Comparison of ENCODE assay signal across 28 mouse cellular contexts in genomic region chr9:99487126-99487695, GRCm38 (mm10). TPM values are rescaled to one million over a fixed set of nuclear protein-coding genes. Genes with fewer than 3 reads are reported as not detected.
DNase-seq lines count a peak whose midpoint lies in the region; ATAC-seq lines count a peak whose summit lies in the region.
"Had no signal": no experiment of that assay in that cellular context is flagged by ENCODE, and none has a peak within 500 bp of the region (broad histone marks: within the 10 kb centered on the region; RNA-seq: fewer than 3 reads in every experiment).

No protein-coding gene starts in this region.

- H3K9ac ChIP-seq in midbrain, embryonic 11.5 days (ENCODE audit: low read length), result no peak overlapping the region
- H3K9ac ChIP-seq: embryonic facial prominence, embryonic 13.5 days; embryonic facial prominence, embryonic 15.5 days; forebrain, embryonic 12.5 days had no signal

- no peak overlapping the region for H3K27ac ChIP-seq in midbrain, embryonic 11.5 days (ENCODE audit: low read depth, low read length)
- H3K27ac ChIP-seq: embryonic facial prominence, embryonic 13.5 days; embryonic facial prominence, embryonic 15.5 days; forebrain, embryonic 10.5 days; forebrain, embryonic 12.5 days had no signal

- ATAC-seq in midbrain, embryonic 11.5 days (ENCODE audit: low FRiP score), result no peak
- ATAC-seq: activated CD4-positive, CD25-positive, alpha-beta regulatory T cell, adult 4 months; CD4-positive, CD25-positive, alpha-beta regulatory T cell, adult 4 months; forebrain, embryonic 14.5 days; forebrain, embryonic 16.5 days; Patski had no signal

- H3K27me3 ChIP-seq in midbrain, embryonic 11.5 days (ENCODE audit: control insufficient read depth, insufficient read depth, low read length), result no peaks in the 10 kb centered on the region
- H3K27me3 ChIP-seq: CH12.LX; embryonic facial prominence, embryonic 13.5 days; embryonic facial prominence, embryonic 15.5 days; forebrain, embryonic 12.5 days; Patski had no signal

- H3K4me3 ChIP-seq in midbrain, embryonic 11.5 days (ENCODE audit: low read depth, low read length), result no peak overlapping the region
- H3K4me3 ChIP-seq: embryonic facial prominence, embryonic 13.5 days; embryonic facial prominence, embryonic 15.5 days; erythroblast, embryonic 14.5 days; forebrain, embryonic 10.5 days; forebrain, embryonic 12.5 days had no signal

- WGBS in midbrain, embryonic 11.5 days, result 93% methylated on average over 8 of the region's 8 CpGs

- H3K4me1 ChIP-seq in midbrain, embryonic 11.5 days (ENCODE audit: control insufficient read depth, insufficient read depth, low read length), result no peaks in the 10 kb centered on the region
- H3K4me1 ChIP-seq: embryonic facial prominence, embryonic 13.5 days; embryonic facial prominence, embryonic 15.5 days; forebrain, embryonic 10.5 days; forebrain, embryonic 12.5 days had no signal

- 0 out of 2 replicates have a peak, but pooled peaks cover 3% of the 10 kb centered on the region for H3K36me3 ChIP-seq in midbrain, embryonic 11.5 days (ENCODE audit: control insufficient read depth, insufficient read depth, low read length)

- no peak overlapping the region for H3K4me2 ChIP-seq in midbrain, embryonic 11.5 days
- H3K4me2 ChIP-seq: embryonic facial prominence, embryonic 13.5 days; embryonic facial prominence, embryonic 15.5 days; forebrain, embryonic 12.5 days had no signal

- DNase-seq in adrenal gland, adult (ENCODE audit: inconsistent age in 2 of 2, low spot score in 1 of 2), result peak; percentile 61 to 88
- no peak for DNase-seq in adrenal gland, adult 18-20 months (ENCODE audit: low spot score in 2 of 2)
- peak; percentile 47 for DNase-seq in adrenal gland, adult 8-10 months
- no peak for DNase-seq in adrenal gland, postnatal 10 days
- peak; percentile 86 for DNase-seq in heart, adult 11 months
- no peak for DNase-seq in heart, postnatal 4 days
- peak; percentile 36 to 37 for DNase-seq in adrenal gland, postnatal 36 days
- no peak for DNase-seq in midbrain, embryonic 11.5 days (ENCODE audit: low spot score, missing footprints)
- DNase-seq: B cell, adult 2 months; cerebellum, adult 11 months; cerebellum, adult 2 months; cerebellum, adult 9-10 months; cerebellum, postnatal 10 days; cerebellum, postnatal 25 days had no signal

- no peaks in the 10 kb centered on the region for H3K9me3 ChIP-seq in midbrain, embryonic 11.5 days (ENCODE audit: control insufficient read depth, low read length)
- H3K9me3 ChIP-seq: embryonic facial prominence, embryonic 13.5 days; embryonic facial prominence, embryonic 15.5 days; forebrain, embryonic 10.5 days; forebrain, embryonic 12.5 days; G1E had no signal

RNA-seq across cellular contexts. Expression of gene Nme9, which starts 35.9 kb away (rescaled TPM):
- total RNA-seq in adrenal gland, adult 18-20 months (2021), result not detected
- not detected for total RNA-seq in adrenal gland, adult 8-10 months (2022)
- total RNA-seq in adrenal gland, postnatal 10 days (2021), result not detected
- total RNA-seq in heart, postnatal 4 days (2021), result not detected
- not detected for total RNA-seq in adrenal gland, postnatal 36 days (2021)
- polyA plus RNA-seq in midbrain, embryonic 11.5 days (2014; fragmentation: Nextera tagmentation; extraction: Ambion mirVana), result not detected in 2 replicates
- total RNA-seq: CH12.LX, G1E had no signal
- polyA plus RNA-seq: activated CD4-positive, CD25-positive, alpha-beta regulatory T cell, adult 4 months; CD4-positive, CD25-positive, alpha-beta regulatory T cell, adult 4 months; embryonic facial prominence, embryonic 11.5 days; embryonic facial prominence, embryonic 13.5 days; erythroblast, embryonic 14.5 days; forebrain, embryonic 10.5 days; frontal cortex, adult 2 months; G1E; Patski had no signal

RNA-seq across cellular contexts. Expression of gene Mras, which starts 50.0 kb away (rescaled TPM):
- total RNA-seq in adrenal gland, adult 18-20 months (2021), result 10 to 100 TPM; 59.9 to 92.3 TPM
- 100 to 1,000 TPM in 2 of 4 experiments, 10 to 100 TPM in 2; 57.5 to 105 (median 81.7) TPM for total RNA-seq in adrenal gland, adult 8-10 months (2022)
- total RNA-seq in adrenal gland, postnatal 10 days (2021), result 10 to 100 TPM; 31.7 to 39.4 TPM
- 10 to 100 TPM; 11.6 to 13.2 TPM for total RNA-seq in heart, postnatal 4 days (2021)
- 10 to 100 TPM; 43.5 to 66.9 TPM for total RNA-seq in adrenal gland, postnatal 36 days (2021)
- 12.1 and 15.0 TPM in 2 replicates for polyA plus RNA-seq in midbrain, embryonic 11.5 days (2014; fragmentation: Nextera tagmentation; extraction: Ambion mirVana)
- polyA plus RNA-seq: activated CD4-positive, CD25-positive, alpha-beta regulatory T cell, adult 4 months; CD4-positive, CD25-positive, alpha-beta regulatory T cell, adult 4 months; erythroblast, embryonic 14.5 days had no signal

Comparison
In these comparisons a context has a peak if more than half of its experiments do, and no peak if none do; other contexts are left out.
1. DNase-seq: peak in adrenal gland, adult (2 of 2), adrenal gland, adult 8-10 months (single experiment), heart, adult 11 months (single experiment) and adrenal gland, postnatal 36 days (2 of 2); none in adrenal gland, adult 18-20 months (0 of 2), adrenal gland, postnatal 10 days (single experiment), heart, postnatal 4 days (single experiment) and midbrain, embryonic 11.5 days (single experiment).